Mouse (Mus musculus): ENCODE results near the gene Iqschfp. TPM values are rescaled to one million over a fixed set of nuclear protein-coding genes. Genes with fewer than 3 reads are reported as not detected.

Iqschfp gene
- polyA plus RNA-seq, 1 experiment from 2014 or later, result not detected

- Histone ChIP-seq H3K36me3 (no peaks in the 10 kb centered on the region), H3K9me3 (replicated peaks) (no peaks in the 10 kb centered on the region), H3K4me2 (no peak overlapping the region), H3K9ac (no peak overlapping the region), H3K27me3 (replicated peaks) (no peaks in the 10 kb centered on the region), H3K4me1 (replicated peaks) (peaks cover 18% of the 10 kb centered on the region; the same call in 1 of the 2 replicates), H3K27ac (ENCODE audit: poor library complexity, severe bottlenecking) (no peak overlapping the region), H3K4me3 (no peak overlapping the region)
- no peak for ATAC-seq (ENCODE audit: insufficient number of reproducible peaks, low FRiP score)
- WGBS, result 93% methylated on average over 6 of the region's 6 CpGs
Observed at GRCm38 (mm10) chr3:68659996-68660395, 768.0 kb downstream of the Iqschfp start.

GRCm38 (mm10) chr3:68660538-68660937 is 768.5 kb downstream of the Iqschfp start:
- WGBS, result 53% methylated on average over 4 of the region's 4 CpGs
- H3K9me3 ChIP-seq (replicated peaks), result no peaks in the 10 kb centered on the region
- no peaks in the 10 kb centered on the region for H3K36me3 ChIP-seq
- no peaks in the 10 kb centered on the region for H3K27me3 ChIP-seq (replicated peaks)
- no peak overlapping the region for H3K4me3 ChIP-seq
- H3K4me2 ChIP-seq, result no peak overlapping the region
- no peak for ATAC-seq (ENCODE audit: insufficient number of reproducible peaks, low FRiP score)
- H3K9ac ChIP-seq, result no peak overlapping the region
- H3K4me1 ChIP-seq (replicated peaks), result peaks cover 18% of the 10 kb centered on the region; the same call in 1 of the 2 replicates
- H3K27ac ChIP-seq (ENCODE audit: poor library complexity, severe bottlenecking), result no peak overlapping the region

- no peaks in the 10 kb centered on the region for H3K9me3 ChIP-seq (replicated peaks)
- no peak overlapping the region for H3K4me2 ChIP-seq
- no peaks in the 10 kb centered on the region for H3K27me3 ChIP-seq (replicated peaks)
- H3K4me3 ChIP-seq, result no peak overlapping the region
- 62% methylated on average over 5 of the region's 5 CpGs for WGBS
- H3K4me1 ChIP-seq (replicated peaks), result peaks cover 15% of the 10 kb centered on the region; the same call in 1 of the 2 replicates
- no peak for ATAC-seq (ENCODE audit: insufficient number of reproducible peaks, low FRiP score)
- no peak overlapping the region for H3K27ac ChIP-seq (ENCODE audit: poor library complexity, severe bottlenecking)
- no peak overlapping the region for H3K9ac ChIP-seq
- H3K36me3 ChIP-seq, result no peaks in the 10 kb centered on the region
Observed at GRCm38 (mm10) chr3:68662386-68662785, 770.4 kb downstream of the Iqschfp start.

GRCm38 (mm10) chr3:68664337-68664736 is 772.3 kb downstream of the Iqschfp start:
- ATAC-seq (ENCODE audit: insufficient number of reproducible peaks, low FRiP score), result no peak
- H3K4me1 ChIP-seq (replicated peaks), result peaks cover 10% of the 10 kb centered on the region; the same call in 1 of the 2 replicates
- no peak overlapping the region for H3K9ac ChIP-seq
- H3K36me3 ChIP-seq, result no peaks in the 10 kb centered on the region
- H3K4me2 ChIP-seq, result no peak overlapping the region
- no peaks in the 10 kb centered on the region for H3K9me3 ChIP-seq (replicated peaks)
- no peak overlapping the region for H3K4me3 ChIP-seq
- 84% methylated on average over 6 of the region's 6 CpGs for WGBS
- H3K27me3 ChIP-seq (replicated peaks), result no peaks in the 10 kb centered on the region
- no peak overlapping the region for H3K27ac ChIP-seq (ENCODE audit: poor library complexity, severe bottlenecking)

GRCm38 (mm10) chr3:68666377-68666776 is 774.3 kb downstream of the Iqschfp start:
- no peak overlapping the region for H3K4me3 ChIP-seq
- H3K9ac ChIP-seq, result no peak overlapping the region
- no peak for ATAC-seq (ENCODE audit: insufficient number of reproducible peaks, low FRiP score)
- 79% methylated on average over 7 of the region's 7 CpGs for WGBS
- H3K4me2 ChIP-seq, result no peak overlapping the region
- no peak overlapping the region for H3K27ac ChIP-seq (ENCODE audit: poor library complexity, severe bottlenecking)
- no peaks in the 10 kb centered on the region for H3K9me3 ChIP-seq (replicated peaks)
- no peaks in the 10 kb centered on the region for H3K4me1 ChIP-seq (replicated peaks)
- no peaks in the 10 kb centered on the region for H3K36me3 ChIP-seq
- no peaks in the 10 kb centered on the region for H3K27me3 ChIP-seq (replicated peaks)

- Histone ChIP-seq H3K27ac (ENCODE audit: poor library complexity, severe bottlenecking) (no peak overlapping the region), H3K9ac (no peak overlapping the region), H3K4me1 (replicated peaks) (no peaks in the 10 kb centered on the region), H3K9me3 (replicated peaks) (no peaks in the 10 kb centered on the region), H3K36me3 (no peaks in the 10 kb centered on the region), H3K4me2 (no peak overlapping the region), H3K4me3 (no peak overlapping the region), H3K27me3 (replicated peaks) (no peaks in the 10 kb centered on the region)
- no peak for ATAC-seq (ENCODE audit: insufficient number of reproducible peaks, low FRiP score)
- WGBS, result 86% methylated on average over 1 of the region's 1 CpGs
Observed at GRCm38 (mm10) chr3:68667852-68668251, 775.8 kb downstream of the Iqschfp start.

- no peaks in the 10 kb centered on the region for H3K27me3 ChIP-seq (replicated peaks)
- H3K4me2 ChIP-seq, result no peak overlapping the region
- H3K9me3 ChIP-seq (replicated peaks), result no peaks in the 10 kb centered on the region
- no peaks in the 10 kb centered on the region for H3K36me3 ChIP-seq
- H3K27ac ChIP-seq (ENCODE audit: poor library complexity, severe bottlenecking), result no peak overlapping the region
- no peaks in the 10 kb centered on the region for H3K4me1 ChIP-seq (replicated peaks)
- no peak overlapping the region for H3K9ac ChIP-seq
- 73% methylated on average over 5 of the region's 5 CpGs for WGBS
- no peak for ATAC-seq (ENCODE audit: insufficient number of reproducible peaks, low FRiP score)
- no peak overlapping the region for H3K4me3 ChIP-seq
Observed at GRCm38 (mm10) chr3:68669418-68669974, 777.5 kb downstream of the Iqschfp start.

GRCm38 (mm10) chr3:68674721-68675120 is 782.7 kb downstream of the Iqschfp start:
- Histone ChIP-seq H3K27ac (ENCODE audit: poor library complexity, severe bottlenecking) (no peak overlapping the region), H3K4me2 (no peak overlapping the region), H3K4me1 (replicated peaks) (peaks cover 13% of the 10 kb centered on the region), H3K9me3 (replicated peaks) (no peaks in the 10 kb centered on the region), H3K36me3 (no peaks in the 10 kb centered on the region), H3K27me3 (replicated peaks) (no peaks in the 10 kb centered on the region), H3K9ac (no peak overlapping the region), H3K4me3 (no peak overlapping the region)
- WGBS, result 87% methylated on average over 2 of the region's 2 CpGs
- ATAC-seq (ENCODE audit: insufficient number of reproducible peaks, low FRiP score), result no peak

- no peak overlapping the region for H3K27ac ChIP-seq (ENCODE audit: poor library complexity, severe bottlenecking)
Observed at GRCm38 (mm10) chr3:68675216-68675835, 783.3 kb downstream of the Iqschfp start.

More at GRCm38 (mm10) chr3:68675216-68675835, 783.3 kb downstream of the Iqschfp start:
- Histone ChIP-seq H3K4me1 (replicated peaks) (peaks cover 13% of the 10 kb centered on the region), H3K27me3 (replicated peaks) (no peaks in the 10 kb centered on the region), H3K9me3 (replicated peaks) (no peaks in the 10 kb centered on the region), H3K4me3 (no peak overlapping the region), H3K36me3 (no peaks in the 10 kb centered on the region), H3K9ac (no peak overlapping the region), H3K4me2 (no peak overlapping the region)
- 82% methylated on average over 12 of the region's 12 CpGs for WGBS
- ATAC-seq (ENCODE audit: insufficient number of reproducible peaks, low FRiP score), result no peak

Other genes with a start within 250 kb of the Iqschfp start
- gene Iqcj, start within 50 bp of the Iqschfp start, polyA plus RNA-seq (2016; fragmentation: Nextera tagmentation; extraction: Ambion mirVana), result not detected in 2 replicates
- 76.4 and 81.6 TPM in 2 replicates for gene Schip1, start 172.6 kb downstream of the Iqschfp start, polyA plus RNA-seq (2016; fragmentation: Nextera tagmentation; extraction: Ambion mirVana)

All from heart, embryonic 12.5 days (tissue).